Mouse (Mus musculus) sigmoid colon, adult 10 weeks (tissue): Measurements from ENCODE around the gene Dusp2. TPM values are rescaled to one million over a fixed set of nuclear protein-coding genes. Genes with fewer than 3 reads are reported as not detected.

Experiments
- polyA plus RNA-seq: library from polyadenylated mRNA; stranded (reverse); fragments of 350-450 nt; fragmentation: Illumina TruSeq; extraction: RNeasy Lipid Tissue Mini Kit (QIAGEN cat#74804); gene quantifications from one replicate; pipeline ENCODE4 v1.2.3, GENCODE M21; 2014; ENCODE audit warnings: low read depth, low replicate concordance

Gene Dusp2
- 0.41 TPM for polyA plus RNA-seq

DNA sequence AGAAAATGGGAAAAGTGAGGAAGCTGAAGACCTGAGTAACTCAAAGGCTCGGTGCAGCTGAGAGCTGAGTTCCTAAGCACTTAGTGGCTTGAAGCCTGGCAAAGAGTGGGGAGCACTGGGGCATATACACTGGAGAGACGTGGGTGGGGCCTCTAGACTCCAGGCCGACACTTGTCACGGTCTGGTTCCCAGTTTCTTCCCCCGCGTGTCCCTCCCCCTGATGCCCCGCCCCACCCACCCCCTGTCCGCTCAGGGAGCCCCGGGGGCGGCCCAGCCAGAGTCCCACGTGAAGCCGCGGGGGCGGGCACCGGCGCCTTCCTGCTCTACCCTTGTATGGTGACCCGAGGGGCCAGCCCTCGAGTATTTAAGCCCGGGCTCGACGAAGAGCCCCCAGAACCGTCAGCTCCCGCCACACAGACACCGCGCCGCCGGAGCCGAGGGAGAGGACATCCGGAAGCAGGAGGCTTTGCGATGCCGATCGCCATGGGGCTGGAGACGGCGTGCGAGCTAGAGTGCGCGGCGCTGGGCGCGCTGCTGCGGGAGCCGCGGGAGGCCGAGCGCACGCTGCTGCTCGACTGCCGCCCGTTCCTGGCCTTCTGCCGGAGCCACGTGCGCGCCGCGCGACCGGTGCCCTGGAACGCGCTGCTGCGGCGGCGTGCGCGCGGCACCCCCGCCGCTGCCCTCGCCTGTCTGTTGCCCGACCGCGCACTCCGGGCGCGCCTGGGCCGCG lies at the start of gene Dusp2:
Dusp2 (plus strand) TSS at position 393 of the 730 bp plus-strand sequence.

DNA sequence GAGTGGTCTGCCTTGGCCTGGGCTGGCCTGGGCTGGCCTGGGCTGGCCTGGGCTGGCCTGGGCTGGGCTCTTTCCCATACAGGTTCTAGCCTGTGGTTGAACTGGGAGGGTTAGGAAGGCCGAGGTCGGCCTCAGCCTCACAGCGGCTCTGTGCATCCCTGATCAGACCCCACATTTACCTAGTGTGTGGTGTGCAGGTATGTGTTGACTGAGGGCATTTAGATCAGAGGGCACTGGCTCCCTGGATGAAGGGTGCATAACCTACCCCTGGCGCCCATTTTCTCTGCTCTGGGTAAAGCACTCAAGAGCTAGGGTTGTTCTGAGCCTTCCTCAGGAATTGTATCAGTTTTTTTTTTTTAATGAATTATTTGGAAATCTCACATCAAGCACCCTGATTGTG lies 2.5 kb downstream of the Dusp2 start, which contains the start of gene Astl:
Astl (plus strand) TSS at position 224 of the 400 bp plus-strand sequence.

DNA sequence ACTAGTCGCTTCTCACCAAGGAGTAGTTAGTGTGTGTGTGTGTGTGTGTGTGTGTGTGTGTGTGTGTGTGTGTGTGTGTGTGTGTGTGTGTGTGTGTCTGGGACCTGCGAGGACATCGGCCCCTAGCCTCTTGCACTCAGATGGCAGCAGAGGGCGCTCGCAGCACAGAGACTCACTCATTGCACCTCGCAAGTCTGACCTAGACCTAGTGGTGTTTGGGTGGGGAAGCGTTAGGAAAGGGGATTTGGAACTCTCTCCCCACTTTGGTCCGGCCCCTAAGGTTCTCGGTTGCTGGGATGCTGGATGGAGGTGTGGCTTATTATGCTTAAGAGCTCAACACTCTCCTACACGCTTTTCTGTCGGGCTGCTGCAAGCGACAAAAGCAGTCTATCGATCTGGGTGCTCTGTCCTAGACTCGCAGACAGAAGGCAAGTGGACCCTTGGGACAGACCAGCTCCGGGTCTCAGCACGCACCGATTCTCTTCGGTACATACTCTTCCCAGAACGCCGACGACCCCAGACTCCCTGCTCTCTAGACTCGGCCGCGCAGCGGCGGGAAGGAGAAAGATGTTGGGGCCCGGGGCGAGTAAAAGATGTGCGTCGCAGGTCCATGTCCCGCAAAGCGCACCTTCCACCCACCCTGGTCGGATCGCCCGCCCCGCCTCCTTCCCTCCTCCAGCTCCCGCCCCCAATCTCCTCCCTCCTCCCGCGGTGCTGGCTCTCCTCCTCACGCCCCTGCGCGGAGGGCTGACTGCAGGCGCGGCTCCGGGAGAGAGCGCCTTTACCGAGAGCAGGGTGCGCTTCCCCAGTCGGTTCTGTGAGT lies 26.7 kb downstream of the Dusp2 start, which contains the start of gene Adra2b:
Adra2b (plus strand) TSS at position 750 of the 823 bp plus-strand sequence.

Other genes with a start within 250 kb of the Dusp2 start
- 12.3 TPM for gene Ncaph, start 202.2 kb upstream of the Dusp2 start, polyA plus RNA-seq
- gene Itpripl1, start 192.7 kb upstream of the Dusp2 start, polyA plus RNA-seq: 1.2 TPM
- gene 1810024B03Rik, start 127.9 kb upstream of the Dusp2 start, polyA plus RNA-seq: 1.4 TPM
- gene Snrnp200, start 127.8 kb upstream of the Dusp2 start, polyA plus RNA-seq: 27.1 TPM
- gene Ciao1, start 88.3 kb upstream of the Dusp2 start, polyA plus RNA-seq: 24.5 TPM
- gene Tmem127, start 88.3 kb upstream of the Dusp2 start, polyA plus RNA-seq: 73.6 TPM
- 145 TPM for gene Stard7, start 65.9 kb upstream of the Dusp2 start, polyA plus RNA-seq
- gene Astl, start 2.5 kb downstream of the Dusp2 start, polyA plus RNA-seq: not detected
- not detected for gene Adra2b, start 27.0 kb downstream of the Dusp2 start, polyA plus RNA-seq
- gene Gpat2, start 89.0 kb downstream of the Dusp2 start, polyA plus RNA-seq: not detected
- 6.5 TPM for gene Fahd2a, start 108.4 kb downstream of the Dusp2 start, polyA plus RNA-seq
- 0.69 TPM for gene Kcnip3, start 185.9 kb downstream of the Dusp2 start, polyA plus RNA-seq
- gene Prom2, start 205.3 kb downstream of the Dusp2 start, polyA plus RNA-seq: not detected